Mouse (Mus musculus) limb, embryonic 10.5 days (tissue): ENCODE measurements at regions not wholly inside any gene's neighbourhood (a gene's known extent, or its start where the extent isn't known, plus 50 kb on each side); places are given as distances from the start of the nearest gene placed in this dataset.
A peak's percentile ranks its signal among the peaks of the same experiment; 100 is the strongest.

Source experiments
- DNase-seq: peaks from one replicate; pipeline ENCODE4 v3.0.0-alpha.2; 2017; ENCODE audit warnings: low spot score
- H3K27ac ChIP-seq: fragments of 300-500 bp; sonication (generic); 2 replicates; pipeline ENCODE4 v1.5.1; 2016; ENCODE audit warnings: mild to moderate bottlenecking
- H3K27me3 ChIP-seq: fragments of 300-500 bp; sonication (generic); 2 replicates; pipeline ENCODE4 v1.6.1; 2016; ENCODE audit warnings: low read depth, mild to moderate bottlenecking; ENCODE audit not compliant: poor library complexity, severe bottlenecking
- H3K36me3 ChIP-seq: fragments of 300-500 bp; sonication (generic); 2 replicates; pipeline ENCODE4 v1.6.1; 2016; ENCODE audit warnings: mild to moderate bottlenecking, moderate library complexity
- H3K4me1 ChIP-seq: fragments of 300-500 bp; sonication (generic); 2 replicates; pipeline ENCODE4 v1.6.1; 2016
- H3K4me3 ChIP-seq: fragments of 300-500 bp; sonication (generic); 2 replicates; pipeline ENCODE4 v1.5.1; 2016; ENCODE audit warnings: mild to moderate bottlenecking, moderate library complexity
- H3K9me3 ChIP-seq: fragments of 300-500 bp; sonication (generic); replicated peaks from 2 replicates; pipeline ENCODE4 v1.6.1; 2016; ENCODE audit warnings: mild to moderate bottlenecking
- WGBS: fragments of 180-500 bp; shearing (Covaris S2); methylation state at CpG from one replicate; pipeline ENCODE4 v1.1.7; 2016; 5-methylcytosine and 5-hydroxymethylcytosine counted together

- no peak overlapping the region for H3K27ac ChIP-seq
- no peak for DNase-seq
- no peak overlapping the region for H3K4me3 ChIP-seq
- no peaks in the 10 kb centered on the region for H3K4me1 ChIP-seq
- no peaks in the 10 kb centered on the region for H3K27me3 ChIP-seq
- no peaks in the 10 kb centered on the region for H3K36me3 ChIP-seq
- WGBS: 81% methylated on average over 8 of the region's 8 CpGs
- H3K9me3 ChIP-seq: no peaks in the 10 kb centered on the region
Measured at GRCm38 (mm10) chr8:33067453-33068039, 361.0 kb upstream of the 5930422O12Rik start.

GRCm38 (mm10) chr8:33068468-33068867 is 360.0 kb upstream of the 5930422O12Rik start:
- Histone ChIP-seq H3K27ac (no peak overlapping the region), H3K4me3 (no peak overlapping the region), H3K4me1 (no peaks in the 10 kb centered on the region), H3K27me3 (no peaks in the 10 kb centered on the region), H3K9me3 (no peaks in the 10 kb centered on the region), H3K36me3 (no peaks in the 10 kb centered on the region)
- DNase-seq: no peak
- WGBS: 87% methylated on average over 5 of the region's 5 CpGs

GRCm38 (mm10) chr8:33075186-33075585 is 353.3 kb upstream of the 5930422O12Rik start:
- whole genome bisulfite sequencing: 69% methylated on average over 1 of the region's 1 CpGs
- Histone ChIP-seq H3K27ac (no peak overlapping the region), H3K4me1 (peaks cover 9% of the 10 kb centered on the region), H3K9me3 (no peaks in the 10 kb centered on the region), H3K36me3 (no peaks in the 10 kb centered on the region), H3K27me3 (no peaks in the 10 kb centered on the region), H3K4me3 (no peak overlapping the region)
- DNase-seq: no peak

GRCm38 (mm10) chr8:33076253-33076652 is 352.3 kb upstream of the 5930422O12Rik start:
- 77% methylated on average over 6 of the region's 6 CpGs for WGBS
- no peaks in the 10 kb centered on the region for H3K9me3 ChIP-seq
- no peaks in the 10 kb centered on the region for H3K27me3 ChIP-seq
- H3K4me1 ChIP-seq: peaks cover 9% of the 10 kb centered on the region
- H3K27ac ChIP-seq: no peak overlapping the region
- H3K36me3 ChIP-seq: no peaks in the 10 kb centered on the region
- DNase-seq: no peak
- H3K4me3 ChIP-seq: no peak overlapping the region

- 83% methylated on average over 3 of the region's 3 CpGs for WGBS
- peaks cover 9% of the 10 kb centered on the region for H3K4me1 ChIP-seq
- no peaks in the 10 kb centered on the region for H3K27me3 ChIP-seq
- H3K9me3 ChIP-seq: no peaks in the 10 kb centered on the region
- H3K27ac ChIP-seq: no peak overlapping the region
- H3K36me3 ChIP-seq: no peaks in the 10 kb centered on the region
- no peak for DNase-seq
- H3K4me3 ChIP-seq: no peak overlapping the region
Measured at GRCm38 (mm10) chr8:33078125-33078524, 350.4 kb upstream of the 5930422O12Rik start.

- 84% methylated on average over 12 of the region's 12 CpGs for WGBS
- no peaks in the 10 kb centered on the region for H3K27me3 ChIP-seq
Measured at GRCm38 (mm10) chr8:33079867-33080585, 348.5 kb upstream of the 5930422O12Rik start.

GRCm38 (mm10) chr8:33081941-33082340 is 346.6 kb upstream of the 5930422O12Rik start:
- no peaks in the 10 kb centered on the region for H3K27me3 ChIP-seq
- H3K36me3 ChIP-seq: no peaks in the 10 kb centered on the region
- no peak overlapping the region for H3K27ac ChIP-seq
- no peak overlapping the region for H3K4me3 ChIP-seq
- no peak for DNase-seq
- 90% methylated on average over 4 of the region's 4 CpGs for WGBS
- H3K4me1 ChIP-seq: peaks cover 4% of the 10 kb centered on the region
- no peaks in the 10 kb centered on the region for H3K9me3 ChIP-seq

More at GRCm38 (mm10) chr8:33079867-33080585, 348.5 kb upstream of the 5930422O12Rik start:
- DNase-seq: no peak
- no peaks in the 10 kb centered on the region for H3K9me3 ChIP-seq
- peaks cover 9% of the 10 kb centered on the region for H3K4me1 ChIP-seq
- no peaks in the 10 kb centered on the region for H3K36me3 ChIP-seq
- no peak overlapping the region for H3K27ac ChIP-seq
- H3K4me3 ChIP-seq: no peak overlapping the region

- H3K27me3 ChIP-seq: no peaks in the 10 kb centered on the region
- H3K4me1 ChIP-seq: no peaks in the 10 kb centered on the region
- 77% methylated on average over 5 of the region's 5 CpGs for WGBS
- H3K36me3 ChIP-seq: no peaks in the 10 kb centered on the region
- H3K4me3 ChIP-seq: no peak overlapping the region
- no peak overlapping the region for H3K27ac ChIP-seq
- H3K9me3 ChIP-seq: no peaks in the 10 kb centered on the region
- DNase-seq: no peak
Measured at GRCm38 (mm10) chr8:33085461-33085860, 343.0 kb upstream of the 5930422O12Rik start.

GRCm38 (mm10) chr8:33089731-33090130 is 338.8 kb upstream of the 5930422O12Rik start:
- Histone ChIP-seq H3K9me3 (no peaks in the 10 kb centered on the region), H3K27me3 (no peaks in the 10 kb centered on the region), H3K4me3 (no peak overlapping the region), H3K27ac (no peak overlapping the region), H3K36me3 (no peaks in the 10 kb centered on the region), H3K4me1 (no peaks in the 10 kb centered on the region)
- WGBS: 79% methylated on average over 3 of the region's 3 CpGs
- DNase-seq: no peak

- Histone ChIP-seq H3K9me3 (no peaks in the 10 kb centered on the region), H3K27ac (no peak overlapping the region), H3K4me3 (no peak overlapping the region), H3K27me3 (no peaks in the 10 kb centered on the region), H3K36me3 (no peaks in the 10 kb centered on the region), H3K4me1 (no peaks in the 10 kb centered on the region)
- DNase-seq: no peak
- WGBS: 86% methylated on average over 3 of the region's 3 CpGs
Measured at GRCm38 (mm10) chr8:33108914-33109313, 319.6 kb upstream of the 5930422O12Rik start.

- DNase-seq: peak; percentile 35
Measured at GRCm38 (mm10) chr8:33115271-33116236, 313.0 kb upstream of the 5930422O12Rik start.

GRCm38 (mm10) chr8:33123061-33123587 is 305.4 kb upstream of the 5930422O12Rik start:
- 83% methylated on average over 3 of the region's 3 CpGs for WGBS
- Histone ChIP-seq H3K9me3 (no peaks in the 10 kb centered on the region), H3K4me3 (no peak overlapping the region), H3K36me3 (no peaks in the 10 kb centered on the region), H3K4me1 (no peaks in the 10 kb centered on the region), H3K27me3 (no peaks in the 10 kb centered on the region), H3K27ac (no peak overlapping the region)
- no peak for DNase-seq

More at GRCm38 (mm10) chr8:33115271-33116236, 313.0 kb upstream of the 5930422O12Rik start:
- H3K36me3 ChIP-seq: no peaks in the 10 kb centered on the region
- H3K9me3 ChIP-seq: no peaks in the 10 kb centered on the region
- H3K4me3 ChIP-seq: no peak overlapping the region
- 74% methylated on average over 17 of the region's 17 CpGs for WGBS
- peak overlapping the region; percentile 30 for H3K27ac ChIP-seq
- H3K4me1 ChIP-seq: peaks cover 15% of the 10 kb centered on the region
- H3K27me3 ChIP-seq: no peaks in the 10 kb centered on the region
